Mouse (Mus musculus): Measurements from ENCODE around the gene Tlr2.
A peak's percentile ranks its signal among the peaks of the same experiment; 100 is the strongest.
"Not testable (repeated sequence)": the region's sequence is repeated elsewhere in the genome, so short reads cannot be mapped to it uniquely, and the experiment has no call there.

Gene Tlr2

DNA sequence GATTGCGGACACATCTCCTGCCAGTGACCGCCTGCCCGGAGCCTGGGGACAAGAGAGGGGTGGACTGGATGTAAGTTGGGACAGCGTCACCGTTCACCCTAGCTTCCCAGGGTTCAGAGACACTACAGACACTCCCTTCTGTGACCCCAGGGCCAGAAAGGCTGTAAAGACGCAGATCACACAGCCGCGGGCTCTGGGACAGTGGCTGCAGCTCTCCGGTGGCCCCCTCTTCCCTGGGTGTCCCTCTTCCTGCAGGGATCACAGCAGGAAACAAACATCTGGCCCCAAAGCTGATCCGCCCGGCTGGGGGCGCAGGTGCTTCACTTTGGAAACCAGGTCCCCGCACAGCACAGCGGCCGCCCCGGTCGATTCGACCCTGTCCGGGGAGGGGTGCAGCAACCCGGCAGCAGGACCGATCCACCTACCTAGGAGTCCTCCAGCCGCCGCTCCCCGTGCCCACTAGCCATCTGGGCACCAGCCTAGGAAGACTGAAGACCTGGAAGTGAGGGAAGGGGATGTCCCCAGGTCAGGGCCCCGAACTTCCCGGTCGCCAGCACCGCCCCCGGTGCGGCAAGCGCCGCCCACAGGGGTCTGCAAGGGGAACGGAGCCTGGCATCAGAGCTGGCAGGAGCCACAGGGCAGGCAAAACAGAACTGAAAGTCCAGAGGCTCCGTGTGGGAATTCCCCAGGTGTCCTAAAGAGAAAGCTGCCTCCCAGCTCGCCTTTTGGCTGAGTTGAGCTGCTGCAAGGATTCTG, at the start of gene Tlr2:
Gene Tlr2 (minus strand): TSS at position 673 of the 756 bp plus-strand sequence.
- DNase-seq (ENCODE audit: low spot score), result peak; percentile 84

DNA sequence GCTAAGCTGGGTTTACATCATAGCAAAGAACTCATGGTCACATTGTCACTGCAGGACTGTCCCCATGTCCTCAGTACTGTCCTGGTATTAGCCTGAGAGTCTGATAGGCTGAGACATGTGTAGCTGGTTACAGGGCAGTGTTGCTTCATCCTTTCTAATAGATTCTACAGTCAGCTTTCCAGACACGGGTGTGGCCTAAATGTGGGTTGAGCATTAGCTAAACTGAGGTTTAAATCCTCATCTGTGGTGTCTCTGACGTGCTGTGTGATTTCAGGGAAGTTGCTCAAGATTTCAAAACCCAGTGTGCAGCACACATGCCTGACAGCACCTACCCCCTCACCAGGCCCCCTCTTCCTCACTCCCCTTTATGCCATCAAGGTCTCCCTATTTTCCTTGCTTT, 43.6 kb upstream of the Tlr2 start:
- no peak for DNase-seq (ENCODE audit: low spot score)

DNA sequence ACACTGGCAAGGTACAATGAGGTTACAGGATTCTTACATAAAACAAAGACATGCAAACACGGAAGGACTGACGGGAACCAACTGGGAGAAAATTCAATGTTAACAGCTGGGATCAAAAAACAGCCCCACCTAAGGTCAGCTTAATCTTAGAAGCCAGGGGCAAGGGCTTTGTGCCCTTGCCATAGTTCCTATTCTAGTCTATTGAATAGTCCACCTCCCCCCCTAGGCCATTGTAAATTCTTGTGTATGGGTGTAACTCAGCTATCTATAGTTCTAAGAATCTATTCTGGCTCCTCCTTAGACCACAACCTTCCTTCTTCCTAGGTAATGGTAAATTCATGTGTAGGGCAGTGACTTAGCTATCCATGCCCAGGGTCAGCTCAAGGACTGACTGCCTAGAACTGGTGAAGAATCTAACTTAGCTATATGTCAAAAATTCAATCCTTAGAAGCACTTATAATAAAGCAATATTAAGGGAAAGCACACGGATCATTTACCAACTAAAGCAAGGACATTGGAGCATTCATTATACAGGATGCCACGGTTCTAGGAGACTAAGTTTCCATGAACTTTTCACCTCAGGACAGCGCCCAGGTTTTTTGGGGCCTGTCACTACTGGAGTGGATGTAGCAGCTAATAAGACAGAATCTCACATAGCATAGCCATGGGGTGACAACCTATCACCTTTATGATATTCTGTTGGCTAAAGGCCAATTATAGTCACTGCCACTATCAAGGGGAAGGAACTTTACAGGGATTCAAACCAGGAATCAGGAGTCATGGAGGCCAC, 37.9 kb upstream of the Tlr2 start:
- DNase-seq (ENCODE audit: low spot score), result not testable (repeated sequence)

DNA sequence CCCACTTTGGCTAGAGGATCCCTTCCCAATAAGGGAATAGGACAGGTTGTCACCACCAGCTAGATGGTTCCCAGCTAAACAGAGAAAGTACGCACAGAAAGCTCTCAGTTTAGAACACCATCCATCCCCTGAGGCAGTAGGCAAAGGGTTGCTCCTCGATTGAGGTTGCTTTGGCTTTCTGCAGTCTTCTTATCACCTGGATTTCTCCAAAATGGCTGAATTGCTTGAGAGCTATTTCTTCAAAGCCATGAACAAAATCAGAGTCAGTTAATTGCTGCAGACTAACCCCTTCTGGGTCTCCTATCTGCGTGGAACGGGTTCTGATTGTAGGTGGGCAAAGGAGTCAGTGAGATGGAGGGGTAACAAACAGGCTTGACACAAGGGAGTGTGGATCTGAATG, 37.2 kb upstream of the Tlr2 start:
- DNase-seq (ENCODE audit: low spot score), result no peak

DNA sequence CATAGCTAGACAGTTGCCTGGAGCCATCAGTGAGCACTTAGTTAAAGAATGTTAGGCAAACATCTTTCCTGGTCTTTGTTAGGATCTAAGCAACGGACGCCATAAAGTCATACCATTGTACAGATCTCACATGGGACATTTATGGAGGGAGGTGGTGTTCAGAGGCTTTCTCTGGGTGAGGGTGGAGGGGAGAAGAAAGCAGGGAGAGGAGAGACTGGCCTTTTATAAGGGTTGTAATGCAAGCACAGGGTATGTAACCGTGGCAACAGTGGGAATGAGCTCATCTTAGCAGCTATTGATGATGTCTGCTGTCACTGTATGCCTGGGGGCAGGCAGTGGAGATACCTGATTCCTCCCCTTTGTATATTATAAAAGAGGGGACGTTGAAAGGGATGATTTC, 34.7 kb upstream of the Tlr2 start:
- DNase-seq (ENCODE audit: low spot score), result no peak

DNA sequence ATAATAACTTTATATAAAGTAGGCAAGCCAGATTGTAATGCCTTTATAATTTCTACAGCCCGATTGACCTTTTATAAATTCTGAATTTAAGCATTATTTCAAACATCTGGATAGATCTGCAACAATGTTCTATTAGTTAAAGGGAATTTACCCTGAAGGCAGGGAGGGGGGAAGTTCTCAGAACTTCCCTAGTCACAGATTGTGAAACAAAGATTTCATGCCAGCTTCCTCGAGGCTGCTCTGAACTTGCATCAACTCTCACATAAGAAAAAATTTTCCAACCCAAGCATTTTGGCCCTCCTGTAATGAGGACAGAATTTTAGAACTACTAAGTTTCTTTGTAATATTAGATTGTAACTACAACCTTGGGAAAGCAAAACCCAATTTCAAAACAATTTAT, 33.5 kb upstream of the Tlr2 start:
- DNase-seq (ENCODE audit: low spot score), result not testable (repeated sequence)

DNA sequence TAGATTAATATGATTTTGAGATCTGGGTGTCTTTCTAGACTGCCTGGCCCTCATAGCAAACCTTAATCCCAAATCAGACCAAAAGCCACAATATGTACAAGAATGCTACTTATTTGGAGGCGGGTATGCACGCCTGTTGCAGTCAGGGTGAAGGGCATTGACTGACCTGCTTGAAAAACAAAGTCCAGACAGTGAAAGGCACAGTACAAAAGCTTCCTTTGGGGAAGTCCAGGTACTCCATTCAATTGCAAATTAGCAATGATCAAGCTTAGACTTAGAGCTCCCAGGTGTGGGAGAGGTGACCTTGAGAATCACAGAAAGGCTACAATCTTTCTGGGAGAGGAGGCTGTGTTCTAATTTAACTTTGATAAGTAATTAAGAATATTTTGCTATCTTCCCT, 31.3 kb upstream of the Tlr2 start:
- not testable (repeated sequence) for DNase-seq (ENCODE audit: low spot score)

DNA sequence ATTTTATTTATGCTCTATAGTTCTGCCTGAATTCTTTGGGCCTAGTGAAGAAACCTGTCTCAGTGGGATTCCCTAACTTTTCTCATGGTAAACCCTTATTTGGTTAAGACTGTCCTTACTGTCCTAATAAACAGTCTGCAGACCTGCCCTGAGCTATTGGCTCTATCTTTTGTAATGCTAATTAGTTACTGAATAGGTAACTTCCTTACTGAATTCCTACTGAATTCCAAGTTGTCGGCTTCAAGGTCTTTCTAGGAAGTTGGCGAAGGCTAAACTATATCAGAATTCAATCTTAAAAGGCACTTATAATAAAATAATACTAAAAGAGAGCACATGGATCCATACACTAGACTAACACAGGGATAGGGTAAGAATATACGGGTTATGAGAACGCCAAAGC, 30.4 kb upstream of the Tlr2 start:
- DNase-seq (ENCODE audit: low spot score), result not testable (repeated sequence)

DNA sequence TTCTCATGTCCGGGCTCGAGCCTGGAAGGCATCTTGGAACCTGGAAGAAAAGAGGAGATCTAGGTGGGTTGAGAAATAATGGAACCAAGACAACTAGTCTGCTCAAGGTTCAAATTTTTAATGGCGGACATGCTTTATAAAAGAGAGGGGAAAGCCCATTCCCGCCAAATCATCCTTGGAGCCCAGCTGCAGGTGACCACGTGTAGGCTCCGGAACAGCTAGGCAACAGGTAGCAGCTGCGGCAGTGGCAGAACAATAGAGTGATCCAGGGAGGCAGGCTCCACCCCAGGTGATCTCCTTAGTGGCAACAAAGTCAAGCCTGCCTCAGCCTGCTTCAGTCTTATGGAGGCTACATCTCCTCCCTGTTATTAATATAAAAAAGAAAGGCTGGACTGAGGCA, 30.0 kb upstream of the Tlr2 start:
- not testable (repeated sequence) for DNase-seq (ENCODE audit: low spot score)

DNA sequence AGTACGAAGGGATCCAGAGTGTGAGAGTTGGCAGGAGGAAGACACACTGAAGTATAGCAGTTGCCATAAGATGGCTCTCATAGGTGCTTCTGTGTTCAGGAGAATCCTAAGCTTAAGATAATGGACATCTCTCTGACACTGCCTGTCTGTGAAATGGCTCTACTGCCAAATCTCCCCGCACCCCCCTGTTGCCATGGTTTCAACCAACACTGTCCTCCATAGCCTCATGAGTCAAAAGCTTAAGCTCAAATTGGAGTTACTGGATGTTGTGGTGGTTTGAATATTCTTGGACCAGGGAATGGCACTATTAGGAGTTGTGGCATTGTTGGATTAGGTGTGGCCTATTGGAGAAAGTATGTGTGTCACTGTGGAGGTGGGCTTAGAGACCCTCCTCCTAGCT, 28.2 kb upstream of the Tlr2 start:
- no peak for DNase-seq (ENCODE audit: low spot score)

DNA sequence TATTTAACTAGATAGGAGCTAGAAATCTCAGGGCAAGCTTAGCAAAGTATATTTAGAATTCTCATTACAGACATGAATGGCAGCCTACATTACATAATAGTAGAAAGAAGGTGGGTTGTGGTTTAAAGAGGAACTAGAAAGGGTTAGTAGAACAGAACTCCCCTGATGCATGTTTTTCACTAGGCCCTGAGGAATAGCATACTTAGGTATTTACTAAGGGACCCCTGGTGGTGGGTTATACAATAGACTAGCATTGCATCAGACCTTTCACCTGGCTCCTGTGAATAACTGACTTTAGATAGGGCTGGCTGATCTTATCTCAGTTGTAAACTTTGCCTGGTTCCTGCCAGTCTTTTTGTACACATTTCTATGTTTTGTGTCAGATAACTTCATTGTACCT, 25.5 kb upstream of the Tlr2 start:
- DNase-seq (ENCODE audit: low spot score), result not testable (repeated sequence)

DNA sequence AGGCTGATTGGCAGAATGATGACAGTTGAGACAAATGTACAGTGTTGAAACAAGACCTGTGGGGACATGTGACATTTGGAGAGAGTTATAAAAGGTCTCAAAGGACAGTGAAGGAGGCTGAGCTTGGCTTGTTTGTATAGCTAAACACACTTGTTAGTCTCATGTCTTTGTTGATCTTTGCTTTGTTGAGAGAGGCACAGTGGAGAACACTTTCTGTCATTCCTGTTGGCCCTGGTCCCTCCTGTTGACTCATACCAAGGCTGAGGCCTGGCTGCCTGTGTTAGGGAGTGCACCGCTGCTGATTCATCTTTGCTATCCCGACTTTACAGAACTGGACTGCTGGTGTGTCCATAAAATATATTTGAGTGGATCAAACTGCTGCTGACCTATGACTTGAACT, 23.6 kb upstream of the Tlr2 start:
- DNase-seq (ENCODE audit: low spot score), result peak; percentile 81

DNA sequence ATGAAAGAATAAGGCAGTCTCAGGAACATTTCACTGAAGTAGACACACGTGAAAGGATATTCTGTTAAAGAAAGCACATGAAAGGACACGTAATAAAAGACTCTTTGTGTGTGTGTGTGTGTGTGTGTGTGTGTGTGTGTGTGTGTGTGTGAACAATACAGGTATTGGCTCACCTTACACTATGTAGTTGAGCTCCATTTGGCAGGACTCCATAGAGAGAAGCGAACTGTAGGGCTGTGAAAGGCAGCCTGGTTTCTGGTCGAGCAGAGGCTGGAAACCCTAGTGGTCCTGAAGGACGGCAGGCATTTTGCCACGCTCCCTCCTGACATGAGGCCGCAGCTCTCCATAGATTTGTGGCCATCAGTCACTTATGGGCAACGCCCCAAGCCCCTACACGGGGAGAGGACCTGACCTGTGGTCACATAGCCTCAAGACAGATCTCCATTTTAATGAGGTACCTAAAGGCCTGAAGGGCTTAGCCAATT, 22.5 kb upstream of the Tlr2 start:
- DNase-seq (ENCODE audit: low spot score), result no peak

DNA sequence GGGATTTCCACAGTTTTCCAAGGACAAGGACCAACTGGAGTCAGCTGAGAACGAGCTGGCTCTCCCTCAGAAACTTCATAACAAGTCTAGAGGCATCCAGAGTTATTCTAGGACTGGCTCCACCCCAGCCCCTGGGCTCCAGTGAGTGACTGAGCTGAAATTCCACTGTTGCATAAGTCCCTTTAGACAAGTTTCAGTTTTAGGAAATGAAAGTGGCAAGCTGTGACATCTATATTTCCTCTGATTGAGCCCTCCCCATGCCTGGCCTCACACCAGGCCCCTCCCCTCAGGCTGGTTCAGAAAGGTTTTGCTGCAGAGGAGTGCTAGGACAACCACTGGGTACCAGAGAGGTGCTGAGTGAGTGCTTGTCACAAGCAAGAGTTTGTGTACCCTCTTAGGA, 21.4 kb upstream of the Tlr2 start:
- peak; percentile 69 for DNase-seq (ENCODE audit: low spot score)

DNA sequence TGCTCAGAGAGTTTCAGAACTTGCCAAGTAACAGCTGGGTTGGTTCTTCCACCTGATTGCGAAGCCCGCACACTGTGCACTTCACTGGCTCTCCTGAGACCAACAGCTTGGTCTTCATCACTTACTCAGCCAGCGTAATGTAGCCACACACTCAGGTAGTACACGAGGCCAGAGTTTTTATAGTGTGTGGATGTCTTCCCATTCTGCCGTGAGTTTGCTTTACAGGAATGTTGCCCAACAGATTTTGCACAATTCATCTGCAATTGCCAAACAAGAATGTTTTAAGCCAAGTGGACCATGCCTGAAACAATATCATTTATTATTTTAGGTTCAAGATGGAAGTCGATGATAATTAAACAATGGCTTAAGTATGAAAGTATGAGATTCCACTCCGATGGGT, 18.0 kb upstream of the Tlr2 start:
- no peak for DNase-seq (ENCODE audit: low spot score)

DNA sequence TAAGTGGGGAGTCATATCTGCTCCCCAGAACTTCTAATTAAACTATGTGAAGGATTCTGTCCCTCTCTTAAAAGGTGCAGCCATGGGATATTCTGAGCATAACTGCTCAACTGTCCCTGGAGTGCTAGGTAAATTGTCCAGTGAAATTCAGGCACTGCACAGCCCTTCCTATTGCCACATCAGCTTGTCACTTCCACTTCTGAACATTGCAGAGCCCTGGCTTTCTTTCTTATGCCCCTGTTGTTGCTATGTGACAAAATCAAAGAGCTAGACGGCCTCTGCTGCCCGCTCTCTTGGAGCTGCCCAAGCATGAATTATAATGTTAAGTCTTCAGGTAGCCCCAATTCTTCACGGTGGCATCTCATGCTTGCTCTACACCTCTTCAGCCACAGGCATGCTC, 17.5 kb upstream of the Tlr2 start:
- DNase-seq (ENCODE audit: low spot score), result no peak

DNA sequence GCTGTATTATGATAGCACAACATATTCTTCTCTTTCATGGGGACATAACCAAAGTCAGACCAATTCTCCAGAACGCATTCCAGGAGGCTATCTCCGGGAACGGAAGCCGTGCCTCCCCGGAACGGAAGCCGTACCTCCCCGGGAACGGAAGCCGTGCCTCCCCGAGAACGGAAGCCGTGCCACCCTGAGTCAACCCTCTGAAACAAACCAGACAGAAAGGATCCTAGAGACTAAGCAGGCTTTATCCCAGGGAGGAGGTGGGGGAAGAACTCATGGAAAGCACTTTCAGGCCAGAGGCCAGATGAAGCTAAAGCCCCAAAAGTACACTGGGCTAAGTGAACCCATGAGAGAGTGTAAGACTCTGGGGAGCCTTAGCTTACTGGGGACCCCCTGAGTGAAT, 16.1 kb upstream of the Tlr2 start:
- no peak for DNase-seq (ENCODE audit: low spot score)

DNA sequence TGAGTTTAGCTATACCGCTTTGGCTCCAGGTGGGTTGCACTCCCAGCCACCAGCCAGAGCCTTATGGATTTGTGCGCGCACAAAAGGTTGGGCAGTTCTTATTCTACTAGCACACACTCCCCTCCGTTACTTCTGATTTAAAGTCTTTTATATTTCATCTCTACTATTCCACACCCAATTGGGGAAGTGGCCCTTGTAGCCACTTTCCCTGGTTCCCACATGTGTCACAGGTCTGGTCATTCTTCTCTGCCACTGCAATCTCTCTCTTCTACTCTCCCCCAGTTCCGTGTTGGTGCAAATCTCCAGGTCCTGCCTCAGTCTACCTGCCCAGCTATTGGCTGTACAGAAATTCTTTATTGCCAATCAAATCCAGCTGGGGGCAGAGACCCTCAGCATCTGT, 14.1 kb upstream of the Tlr2 start:
- DNase-seq (ENCODE audit: low spot score), result no peak

DNA sequence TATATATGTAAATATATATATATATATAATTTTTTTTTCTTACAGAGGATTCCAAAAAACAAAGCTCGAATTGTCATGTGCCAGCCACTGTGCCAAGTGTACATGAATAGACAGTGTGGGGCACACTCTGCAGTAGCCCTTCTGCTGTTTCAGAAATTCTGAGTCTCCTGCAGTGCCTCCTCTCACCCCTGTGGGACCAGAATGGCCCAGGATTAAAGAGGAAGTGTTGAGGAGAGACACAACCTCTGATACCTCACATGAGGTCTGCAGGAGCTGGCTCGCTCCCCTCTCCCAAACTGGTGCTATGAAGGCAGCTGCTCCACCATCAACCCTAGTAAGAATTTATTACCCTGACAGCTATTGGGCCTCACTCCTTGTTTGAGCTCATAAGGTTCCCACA, 7.8 kb upstream of the Tlr2 start:
- no peak for DNase-seq (ENCODE audit: low spot score)

DNA sequence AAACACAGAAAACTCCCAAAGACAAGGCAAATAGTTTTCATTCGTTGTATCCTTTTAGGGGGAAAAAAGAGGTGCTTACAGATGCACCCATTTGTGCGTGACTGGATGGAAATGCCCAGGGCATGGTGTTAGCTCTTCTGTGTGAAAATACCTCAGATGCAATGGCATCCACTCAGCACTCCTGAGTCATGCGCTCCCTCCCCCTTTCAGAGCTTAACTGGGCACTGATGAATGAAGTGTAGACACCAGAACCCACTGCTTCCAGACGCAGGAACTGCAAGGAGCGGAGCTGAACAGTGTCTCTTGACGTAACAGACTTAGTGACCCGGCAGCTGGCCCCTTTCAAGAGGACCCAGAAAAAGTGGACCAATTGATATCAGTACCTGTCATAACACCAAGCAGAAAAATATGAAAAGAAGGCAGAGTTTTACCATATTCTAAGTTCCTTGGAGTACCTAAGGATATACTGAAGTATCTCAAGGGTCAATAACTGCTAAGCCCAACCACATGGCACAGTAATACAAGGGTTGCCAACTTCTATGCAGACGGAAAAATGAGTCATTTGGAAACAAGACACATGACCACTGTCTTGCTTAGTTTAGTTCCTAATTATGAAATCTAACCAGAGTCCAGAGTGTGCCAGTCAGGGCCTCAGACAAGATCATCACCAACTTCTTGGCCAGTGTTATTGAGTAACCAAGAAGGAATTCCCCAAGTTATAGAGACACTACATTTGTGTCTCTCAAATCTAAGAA, 3.4 kb upstream of the Tlr2 start:
- no peak for DNase-seq (ENCODE audit: low spot score)

DNA sequence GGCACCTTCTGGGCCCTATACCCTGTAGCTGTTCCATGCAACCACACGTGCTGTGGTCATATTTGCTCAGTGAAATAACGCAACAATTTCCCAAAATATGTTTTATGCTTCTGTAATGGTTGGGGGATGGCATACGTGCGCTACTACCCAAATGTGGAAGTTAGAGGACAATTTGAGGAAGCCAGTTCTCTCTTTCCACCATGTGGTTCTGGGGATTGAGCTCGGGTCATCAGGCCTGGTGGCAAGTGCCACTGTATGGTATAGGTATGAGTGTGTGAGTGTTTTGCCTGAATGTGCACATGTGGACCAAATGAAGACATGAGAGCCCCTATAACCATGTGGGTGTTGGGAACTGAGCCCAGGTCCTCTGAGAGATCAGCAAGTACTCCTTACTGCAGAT, 2.1 kb downstream of the Tlr2 start:
- DNase-seq (ENCODE audit: low spot score), result no peak

DNA sequence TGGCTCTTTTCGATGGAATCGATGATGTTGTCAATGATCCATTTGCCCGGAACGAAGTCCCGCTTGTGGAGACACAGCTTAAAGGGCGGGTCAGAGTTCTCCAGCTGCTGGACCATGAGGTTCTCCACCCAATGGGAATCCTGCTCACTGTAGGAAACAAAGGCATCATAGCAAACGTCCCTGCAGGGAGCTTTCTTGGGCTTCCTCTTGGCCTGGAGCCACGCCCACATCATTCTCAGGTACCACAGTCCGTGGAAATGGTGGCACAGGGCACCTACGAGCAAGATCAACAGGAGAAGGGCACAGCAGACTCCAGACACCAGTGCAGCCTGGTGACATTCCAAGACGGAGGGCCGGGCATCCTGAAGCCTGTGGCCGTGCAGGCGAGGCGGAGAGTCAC, 4.9 kb downstream of the Tlr2 start:
- peak; percentile 9 for DNase-seq (ENCODE audit: low spot score)

DNA sequence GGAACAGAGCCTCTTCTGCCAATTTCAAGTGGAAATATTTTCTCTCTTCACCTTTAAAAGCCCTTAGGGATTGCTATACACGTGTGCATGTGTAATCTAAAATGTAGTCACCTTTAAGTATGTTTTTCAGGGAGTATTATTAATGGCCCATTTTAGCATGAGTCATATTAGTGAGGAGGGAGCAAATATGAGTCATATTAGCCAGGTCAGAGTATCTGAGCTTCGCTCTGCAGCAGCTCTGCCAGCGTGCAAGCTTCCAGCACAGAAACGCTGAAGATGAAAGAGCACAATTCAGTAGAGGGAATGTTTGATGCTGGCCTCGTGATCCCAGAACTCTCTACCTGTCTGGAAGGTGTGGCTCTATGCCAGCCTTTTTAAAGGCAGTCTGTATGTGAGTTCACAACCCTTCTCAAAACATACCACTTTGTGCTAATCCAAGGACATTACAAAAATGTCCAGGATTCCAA, 13.4 kb downstream of the Tlr2 start:
- DNase-seq (ENCODE audit: low spot score), result peak; percentile 27
